Mouse (Mus musculus) intestine, embryonic 16.5 days (tissue): ENCODE results near the gene Lgals8. TPM values are rescaled to one million over a fixed set of nuclear protein-coding genes. Genes with fewer than 3 reads are reported as not detected.
A peak's percentile ranks its signal among the peaks of the same experiment; 100 is the strongest.

Experiments
- ATAC-seq: fragments of 200-750 bp; cut with Nextera tagmentation; 2 replicates; pipeline ENCODE4 v1.8.0; 2017; ENCODE audit warnings: moderate TSS enrichment, moderate library complexity
- H3K27ac ChIP-seq: fragments of 300-500 bp; sonication (generic); 2 replicates; pipeline ENCODE4 v1.5.1; 2014; ENCODE audit warnings: mild to moderate bottlenecking, low read length
- H3K27me3 ChIP-seq: fragments of 300-500 bp; sonication (generic); replicated peaks from 2 replicates; pipeline ENCODE4 v1.6.1; 2014; ENCODE audit warnings: low read length, control low read depth, mixed read lengths; ENCODE audit not compliant: control insufficient read depth, insufficient read depth
- H3K36me3 ChIP-seq: fragments of 300-500 bp; sonication (generic); 2 replicates; pipeline ENCODE4 v1.6.1; 2014; ENCODE audit warnings: low read length, control low read depth; ENCODE audit not compliant: control insufficient read depth, insufficient read depth
- H3K4me1 ChIP-seq: fragments of 300-500 bp; sonication (generic); 2 replicates; pipeline ENCODE4 v1.6.1; 2014; ENCODE audit warnings: low read length, control low read depth, mixed read lengths; ENCODE audit not compliant: control insufficient read depth, insufficient read depth
- H3K4me2 ChIP-seq: fragments of 300-500 bp; sonication (generic); 2 replicates; pipeline ENCODE4 v1.6.1; 2014; ENCODE audit warnings: low read depth, low read length, control low read depth
- H3K4me3 ChIP-seq: fragments of 300-500 bp; sonication (generic); 2 replicates; pipeline ENCODE4 v1.5.1; 2014; ENCODE audit warnings: mild to moderate bottlenecking, low read length
- H3K9ac ChIP-seq: fragments of 300-500 bp; sonication (generic); 2 replicates; pipeline ENCODE4 v1.6.1; 2014; ENCODE audit warnings: low read depth, low read length
- H3K9me3 ChIP-seq: fragments of 300-500 bp; sonication (generic); 2 replicates; pipeline ENCODE4 v1.6.1; 2016; ENCODE audit warnings: low read length, control low read depth; ENCODE audit not compliant: control insufficient read depth
- WGBS: fragments of 180-500 bp; shearing (Covaris S2); extraction: QIAGEN DNeasy Blood & Tissue Kit; methylation state at CpG from one replicate; pipeline ENCODE4 v1.1.7; 2014; 5-methylcytosine and 5-hydroxymethylcytosine counted together
- polyA plus RNA-seq: library from polyadenylated mRNA; unstranded; fragments of >200 nt; fragmentation: Nextera tagmentation; extraction: Ambion mirVana; gene quantifications from 2 replicates; pipeline ENCODE4 v1.2.1, GENCODE M21; 2015

Gene Lgals8
- polyA plus RNA-seq, 1 experiment from 2014 or later, result 39.3 TPM

GRCm38 (mm10) chr13:12440813-12441212 is 23.9 kb downstream of the Lgals8 start:
- WGBS, result 89% methylated on average over 6 of the region's 6 CpGs
- Histone ChIP-seq H3K27me3 (no peaks in the 10 kb centered on the region), H3K27ac (no peak overlapping the region), H3K9ac (no peak overlapping the region), H3K4me2 (no peak overlapping the region), H3K9me3 (no peaks in the 10 kb centered on the region), H3K36me3 (peaks cover 4% of the 10 kb centered on the region; the same call in 1 of the 2 replicates), H3K4me3 (no peak overlapping the region), H3K4me1 (no peaks in the 10 kb centered on the region)
- ATAC-seq, result no peak

GRCm38 (mm10) chr13:12439586-12439985 is 25.2 kb downstream of the Lgals8 start:
- Histone ChIP-seq H3K4me1 (no peaks in the 10 kb centered on the region), H3K4me3 (no peak overlapping the region), H3K9ac (no peak overlapping the region), H3K27ac (no peak overlapping the region), H3K9me3 (no peaks in the 10 kb centered on the region), H3K36me3 (peaks cover 4% of the 10 kb centered on the region; the same call in 1 of the 2 replicates), H3K4me2 (no peak overlapping the region), H3K27me3 (no peaks in the 10 kb centered on the region)
- no peak for ATAC-seq
- 93% methylated on average over 3 of the region's 3 CpGs for WGBS

GRCm38 (mm10) chr13:12433843-12434242 is 30.9 kb downstream of the Lgals8 start:
- H3K36me3 ChIP-seq, result peaks cover 3% of the 10 kb centered on the region; the same call in 1 of the 2 replicates

GRCm38 (mm10) chr13:12428556-12428955 is 36.2 kb downstream of the Lgals8 start:
- no peaks in the 10 kb centered on the region for H3K9me3 ChIP-seq
- no peak overlapping the region for H3K4me2 ChIP-seq
- H3K27me3 ChIP-seq, result no peaks in the 10 kb centered on the region
- H3K27ac ChIP-seq, result no peak overlapping the region
- WGBS, result 93% methylated on average over 13 of the region's 13 CpGs
- H3K4me3 ChIP-seq, result no peak overlapping the region
- no peak for ATAC-seq
- peaks cover 20% of the 10 kb centered on the region for H3K36me3 ChIP-seq
- no peaks in the 10 kb centered on the region for H3K4me1 ChIP-seq
- H3K9ac ChIP-seq, result no peak overlapping the region

More at GRCm38 (mm10) chr13:12433843-12434242, 30.9 kb downstream of the Lgals8 start:
- 83% methylated on average over 5 of the region's 5 CpGs for WGBS
- no peak overlapping the region for H3K4me3 ChIP-seq
- no peaks in the 10 kb centered on the region for H3K4me1 ChIP-seq
- no peak overlapping the region for H3K9ac ChIP-seq
- ATAC-seq, result no peak
- H3K4me2 ChIP-seq, result no peak overlapping the region
- no peak overlapping the region for H3K27ac ChIP-seq
- H3K9me3 ChIP-seq, result no peaks in the 10 kb centered on the region
- H3K27me3 ChIP-seq, result no peaks in the 10 kb centered on the region

GRCm38 (mm10) chr13:12420596-12420995 is 44.1 kb downstream of the Lgals8 start:
- Histone ChIP-seq H3K36me3 (peaks cover 19% of the 10 kb centered on the region), H3K4me2 (no peak overlapping the region), H3K27ac (no peak overlapping the region), H3K4me3 (no peak overlapping the region), H3K9ac (no peak overlapping the region), H3K4me1 (no peaks in the 10 kb centered on the region), H3K9me3 (no peaks in the 10 kb centered on the region), H3K27me3 (no peaks in the 10 kb centered on the region)
- no peak for ATAC-seq
- WGBS, result 88% methylated on average over 9 of the region's 9 CpGs

- H3K36me3 ChIP-seq, result peaks cover 9% of the 10 kb centered on the region
Observed at GRCm38 (mm10) chr13:12412016-12412415, 52.7 kb downstream of the Lgals8 start.

GRCm38 (mm10) chr13:12408343-12409066 is 56.2 kb downstream of the Lgals8 start:
- Histone ChIP-seq H3K27me3 (no peaks in the 10 kb centered on the region), H3K4me1 (no peaks in the 10 kb centered on the region), H3K9me3 (no peaks in the 10 kb centered on the region), H3K9ac (no peak overlapping the region), H3K4me3 (no peak overlapping the region), H3K4me2 (no peak overlapping the region), H3K27ac (no peak overlapping the region), H3K36me3 (peaks cover 5% of the 10 kb centered on the region)
- 89% methylated on average over 9 of the region's 9 CpGs for WGBS
- no peak for ATAC-seq

More at GRCm38 (mm10) chr13:12412016-12412415, 52.7 kb downstream of the Lgals8 start:
- Histone ChIP-seq H3K9ac (no peak overlapping the region), H3K4me3 (no peak overlapping the region), H3K27me3 (no peaks in the 10 kb centered on the region), H3K4me2 (no peak overlapping the region), H3K9me3 (no peaks in the 10 kb centered on the region), H3K27ac (no peak overlapping the region), H3K4me1 (no peaks in the 10 kb centered on the region)
- no peak for ATAC-seq
- WGBS, result 84% methylated on average over 8 of the region's 8 CpGs

GRCm38 (mm10) chr13:12395571-12395970 is 69.2 kb downstream of the Lgals8 start:
- Histone ChIP-seq H3K4me3 (peak overlapping the region; percentile 92), H3K9ac (peak overlapping the region; percentile 72), H3K27me3 (no peaks in the 10 kb centered on the region), H3K27ac (no peak overlapping the region), H3K4me2 (peak overlapping the region; percentile 91), H3K36me3 (no peaks in the 10 kb centered on the region), H3K4me1 (peaks cover 4% of the 10 kb centered on the region; the same call in 1 of the 2 replicates), H3K9me3 (no peaks in the 10 kb centered on the region)
- ATAC-seq, result peak; percentile 34
- WGBS, result under 1% methylated on average over 23 of the region's 23 CpGs

- Histone ChIP-seq H3K4me3 (peak within 1 kb of the TSS; percentile 92), H3K4me1 (peaks cover 4% of the 10 kb centered on the region; the same call in 1 of the 2 replicates), H3K9me3 (no peaks in the 10 kb centered on the region), H3K27ac (peak within 1 kb of the TSS; percentile 45; the same call in 1 of the 2 replicates), H3K4me2 (peak within 1 kb of the TSS; percentile 91), H3K36me3 (no peaks in the 10 kb centered on the region), H3K27me3 (no peaks in the 10 kb centered on the region), H3K9ac (peak within 1 kb of the TSS; percentile 73)
- peak; percentile 97 for ATAC-seq
- WGBS, result under 1% methylated on average over 43 of the region's 43 CpGs
Observed at GRCm38 (mm10) chr13:12394609-12395505, 69.9 kb downstream of the Lgals8 start, which contains the start of gene Heatr1. Gene Heatr1, plus strand, starts transcription at chr13:12395027.
